Mouse (Mus musculus) olfactory bulb, adult 2 months (tissue): ENCODE data around the gene Lgi1.

ENCODE experiments used
- CTCF ChIP-seq: fragments of 200-500 bp; IDR thresholded peaks from 2 replicates; pipeline ENCODE4 v1.5.1; 2012; ENCODE audit warnings: low read depth, mild to moderate bottlenecking, low read length, moderate library complexity; ENCODE audit not compliant: insufficient read depth
- POLR2A ChIP-seq: fragments of 200-500 bp; IDR thresholded peaks from 2 replicates; pipeline ENCODE4 v1.6.1; 2012; ENCODE audit warnings: mild to moderate bottlenecking, low read depth, low read length, moderate library complexity; ENCODE audit not compliant: insufficient read depth

- no peak for TF ChIP-seq POLR2A
- no peak for TF ChIP-seq CTCF
Measured at GRCm38 (mm10) chr19:38265767-38266166, 1.4 kb downstream of the Lgi1 start.
